Comparison of ENCODE assay signal across 22 mouse cellular contexts in the genomic region with DNA sequence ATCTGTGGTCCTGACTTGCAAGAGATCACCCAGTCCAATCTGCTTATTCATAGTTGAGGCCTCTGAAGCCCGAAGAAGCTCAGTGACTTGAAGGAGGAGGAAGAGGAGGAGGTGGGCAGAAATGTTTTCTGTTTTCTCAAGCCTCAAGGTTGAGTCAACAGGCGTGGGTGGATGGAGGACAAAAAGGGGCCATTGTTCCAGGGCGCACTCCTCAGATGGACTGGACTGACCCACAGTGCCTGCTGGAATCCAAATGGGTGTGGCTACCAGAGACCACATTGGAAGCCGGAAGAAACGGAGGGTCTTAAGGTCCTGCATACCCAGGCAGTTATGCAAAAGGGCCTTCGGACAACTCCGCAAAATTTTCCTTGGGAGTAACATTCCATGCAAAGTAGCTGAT.
DNase-seq lines count a peak whose midpoint lies in the region; ATAC-seq and TF ChIP-seq lines count a peak whose summit lies in the region.
"Had no signal": no experiment of that assay in that cellular context is flagged by ENCODE, and none has a peak within 500 bp of the region (broad histone marks: within the 10 kb centered on the region; RNA-seq: fewer than 3 reads in every experiment).

No protein-coding gene starts in this region.

- TF ChIP-seq POLR2A in ES-Bruce4 (IDR thresholded peaks at IDR 0.05; ENCODE audit: insufficient read depth, low read length), result no peak

- peaks cover 19% of the 10 kb centered on the region for H3K4me1 ChIP-seq in heart, embryonic 10.5 days
- H3K4me1 ChIP-seq in ES-Bruce4 (ENCODE audit: control insufficient read depth, insufficient read depth, low read length), result peaks cover 6% of the 10 kb centered on the region
- H3K4me1 ChIP-seq in stomach, postnatal 0 days (replicated peaks; ENCODE audit: control insufficient read depth, insufficient read depth), result no peaks in the 10 kb centered on the region
- H3K4me1 ChIP-seq in hindbrain, embryonic 13.5 days (replicated peaks), result peaks cover 15% of the 10 kb centered on the region
- H3K4me1 ChIP-seq in intestine, embryonic 15.5 days (replicated peaks), result peaks cover 3% of the 10 kb centered on the region

- no peak overlapping the region for H3K9ac ChIP-seq in ES-Bruce4 (ENCODE audit: low read depth, poor library complexity, severe bottlenecking)
- H3K9ac ChIP-seq in stomach, postnatal 0 days (ENCODE audit: low read length), result no peak overlapping the region
- H3K9ac ChIP-seq in hindbrain, embryonic 13.5 days, result no peak overlapping the region
- H3K9ac ChIP-seq in intestine, embryonic 15.5 days, result no peak overlapping the region
- H3K9ac ChIP-seq: forebrain, embryonic 13.5 days; heart, embryonic 13.5 days; hindbrain, embryonic 14.5 days had no signal

- no peak for DNase-seq in heart, embryonic 10.5 days (ENCODE audit: low spot score)
- no peak for DNase-seq in heart, postnatal 36 days
- DNase-seq in 3T3-L1 (ENCODE audit: low read depth, low spot score) (peak; percentile 64), liver (no peak)
- DNase-seq in stomach, postnatal 0 days (ENCODE audit: low spot score), result no peak
- DNase-seq: adrenal gland, postnatal 10 days; cerebellum, adult 11-12 months; cerebellum, adult 9-10 months; cerebellum, postnatal 36 days; forebrain, postnatal 0 days; gastrocnemius, adult 2 months; gastrocnemius, postnatal 36 days; kidney, adult 2 months had no signal

- 65% methylated on average over 7 of the region's 7 CpGs for WGBS in heart, embryonic 10.5 days
- WGBS in stomach, postnatal 0 days, result 62% methylated on average over 7 of the region's 7 CpGs
- WGBS in hindbrain, embryonic 13.5 days, result 61% methylated on average over 7 of the region's 7 CpGs
- 67% methylated on average over 7 of the region's 7 CpGs for WGBS in intestine, embryonic 15.5 days

- H3K4me3 ChIP-seq in heart, embryonic 10.5 days, result no peak overlapping the region
- H3K4me3 ChIP-seq in ES-Bruce4 (ENCODE audit: low read depth, low read length), result no peak overlapping the region
- H3K4me3 ChIP-seq in stomach, postnatal 0 days (ENCODE audit: low read depth, low read length), result no peak overlapping the region
- H3K4me3 ChIP-seq in hindbrain, embryonic 13.5 days, result no peak overlapping the region
- H3K4me3 ChIP-seq in intestine, embryonic 15.5 days (replicated peaks), result no peak overlapping the region
- H3K4me3 ChIP-seq: embryonic facial prominence, embryonic 10.5 days; forebrain, embryonic 13.5 days; gastrocnemius, adult 2 months; heart, embryonic 13.5 days had no signal

- intact Hi-C loops in heart, postnatal 36 days (cut with DNase I), result no loop called here

- ATAC-seq in stomach, postnatal 0 days (ENCODE audit: low FRiP score, low TSS enrichment), result 0 out of 2 replicates have a peak, but pooled peaks have one; percentile 38
- no peak for ATAC-seq in hindbrain, embryonic 13.5 days (ENCODE audit: low FRiP score)
- ATAC-seq in intestine, embryonic 15.5 days, result no peak
- ATAC-seq: CD4-positive, CD25-positive, alpha-beta regulatory T cell, adult 4 months; forebrain, postnatal 0 days; intestine, embryonic 16.5 days had no signal

- H3K36me3 ChIP-seq in heart, embryonic 10.5 days, result no peaks in the 10 kb centered on the region
- no peaks in the 10 kb centered on the region for H3K36me3 ChIP-seq in ES-Bruce4 (ENCODE audit: control insufficient read depth, insufficient read depth, low read length, poor library complexity, severe bottlenecking)
- H3K36me3 ChIP-seq in stomach, postnatal 0 days (ENCODE audit: control insufficient read depth, insufficient read depth, low read length), result no peaks in the 10 kb centered on the region
- H3K36me3 ChIP-seq in hindbrain, embryonic 13.5 days, result no peaks in the 10 kb centered on the region
- H3K36me3 ChIP-seq in intestine, embryonic 15.5 days, result no peaks in the 10 kb centered on the region
- H3K36me3 ChIP-seq: embryonic facial prominence, embryonic 10.5 days; heart, embryonic 13.5 days had no signal

- no peak for TF ChIP-seq CTCF in ES-Bruce4 (IDR thresholded peaks at IDR 0.05; ENCODE audit: low read depth, low read length)
- no peak for TF ChIP-seq CTCF in stomach, postnatal 0 days (IDR thresholded peaks at IDR 0.05; ENCODE audit: low read depth)

- no peak overlapping the region for H3K4me2 ChIP-seq in stomach, postnatal 0 days (replicated peaks; ENCODE audit: low read depth)
- no peak overlapping the region for H3K4me2 ChIP-seq in hindbrain, embryonic 13.5 days
- H3K4me2 ChIP-seq in intestine, embryonic 15.5 days (replicated peaks), result no peak overlapping the region
- H3K4me2 ChIP-seq: heart, embryonic 13.5 days had no signal

- peak; percentile 24; the same call in 1 of the 2 replicates for TF ChIP-seq EP300 in ES-Bruce4 (IDR thresholded peaks at IDR 0.05; ENCODE audit: insufficient read depth, low read depth, low read length)
- no peak for TF ChIP-seq EP300 in stomach, postnatal 0 days (optimal IDR thresholded peaks at IDR 0.05)

- no peaks in the 10 kb centered on the region for H3K27me3 ChIP-seq in heart, embryonic 10.5 days (ENCODE audit: insufficient read depth, poor library complexity, severe bottlenecking)
- no peaks in the 10 kb centered on the region for H3K27me3 ChIP-seq in ES-Bruce4 (ENCODE audit: control insufficient read depth, insufficient read depth, low read length, poor library complexity, severe bottlenecking)
- no peaks in the 10 kb centered on the region for H3K27me3 ChIP-seq in stomach, postnatal 0 days (ENCODE audit: control insufficient read depth, insufficient read depth, low read length)
- H3K27me3 ChIP-seq in hindbrain, embryonic 13.5 days, result no peaks in the 10 kb centered on the region
- H3K27me3 ChIP-seq in intestine, embryonic 15.5 days (replicated peaks), result no peaks in the 10 kb centered on the region
- H3K27me3 ChIP-seq: forebrain, embryonic 13.5 days; heart, embryonic 13.5 days had no signal

- H3K27ac ChIP-seq in heart, embryonic 10.5 days, result 0 out of 2 replicates have a peak overlapping the region, but pooled peaks have one; percentile 22
- no peak overlapping the region for H3K27ac ChIP-seq in ES-Bruce4 (ENCODE audit: insufficient read depth, low read length)
- no peak overlapping the region for H3K27ac ChIP-seq in stomach, postnatal 0 days (replicated peaks)
- H3K27ac ChIP-seq in hindbrain, embryonic 13.5 days, result no peak overlapping the region
- no peak overlapping the region for H3K27ac ChIP-seq in intestine, embryonic 15.5 days
- H3K27ac ChIP-seq: embryonic facial prominence, embryonic 10.5 days; gastrocnemius, adult 2 months; heart, embryonic 13.5 days had no signal

- no peaks in the 10 kb centered on the region for H3K9me3 ChIP-seq in heart, embryonic 10.5 days
- no peaks in the 10 kb centered on the region for H3K9me3 ChIP-seq in ES-Bruce4 (replicated peaks; ENCODE audit: control insufficient read depth, insufficient read depth, low read length, poor library complexity, severe bottlenecking)
- H3K9me3 ChIP-seq in stomach, postnatal 0 days (ENCODE audit: control insufficient read depth, low read length), result no peaks in the 10 kb centered on the region
- H3K9me3 ChIP-seq in hindbrain, embryonic 13.5 days, result no peaks in the 10 kb centered on the region
- no peaks in the 10 kb centered on the region for H3K9me3 ChIP-seq in intestine, embryonic 15.5 days
- H3K9me3 ChIP-seq: embryonic facial prominence, embryonic 10.5 days; forebrain, embryonic 13.5 days; heart, embryonic 13.5 days had no signal
